Mouse (Mus musculus): ENCODE measurements at regions not wholly inside any gene's neighbourhood (a gene's known extent, or its start where the extent isn't known, plus 50 kb on each side); places are given as distances from the start of the nearest gene placed in this dataset.

GRCm38 (mm10) chr7:76156869-76157268 lies 72.8 kb upstream of the Agbl1 start:
- no peak for DNase-seq

GRCm38 (mm10) chr7:76164191-76164590 lies 65.5 kb upstream of the Agbl1 start:
- no peak for DNase-seq

GRCm38 (mm10) chr7:76164735-76165630 lies 64.7 kb upstream of the Agbl1 start:
- DNase-seq = no peak

GRCm38 (mm10) chr7:76170481-76170880 lies 59.2 kb upstream of the Agbl1 start:
- no peak for DNase-seq

- DNase-seq = no peak
Observed at GRCm38 (mm10) chr7:76176235-76176634, 53.5 kb upstream of the Agbl1 start.

GRCm38 (mm10) chr7:76177420-76177819 lies 52.3 kb upstream of the Agbl1 start:
- DNase-seq = no peak

Measured in kidney, postnatal 25 days (tissue).